Comparison of ENCODE assay signal across 22 mouse cellular contexts in genomic region chr9:101036876-101037275, GRCm38 (mm10). TPM values are rescaled to one million over a fixed set of nuclear protein-coding genes. Genes with fewer than 3 reads are reported as not detected.
A peak's percentile ranks its signal among the peaks of the same experiment; 100 is the strongest.
DNase-seq lines count a peak whose midpoint lies in the region; ATAC-seq and TF ChIP-seq lines count a peak whose summit lies in the region.
"Had no signal": no experiment of that assay in that cellular context is flagged by ENCODE, and none has a peak within 500 bp of the region (broad histone marks: within the 10 kb centered on the region; RNA-seq: fewer than 3 reads in every experiment).

No protein-coding gene starts in this region.

- H3K27me3 ChIP-seq in heart, postnatal 0 days (ENCODE audit: control insufficient read depth, insufficient read depth, low read length) = no peaks in the 10 kb centered on the region
- H3K27me3 ChIP-seq in lung, postnatal 0 days (replicated peaks; ENCODE audit: insufficient read depth, low read length) = no peaks in the 10 kb centered on the region
- H3K27me3 ChIP-seq in hindbrain, embryonic 16.5 days (replicated peaks; ENCODE audit: control insufficient read depth, insufficient read depth, low read length) = no peaks in the 10 kb centered on the region
- H3K27me3 ChIP-seq: forebrain, embryonic 12.5 days; neural tube, embryonic 13.5 days had no signal

- 70% methylated on average over 2 of the region's 2 CpGs for WGBS in heart, postnatal 0 days
- 58% methylated on average over 2 of the region's 2 CpGs for whole genome bisulfite sequencing in lung, postnatal 0 days
- WGBS in hindbrain, embryonic 16.5 days = 90% methylated on average over 2 of the region's 2 CpGs

- H3K9ac ChIP-seq in heart, postnatal 0 days (replicated peaks; ENCODE audit: low read depth, low read length) = no peak overlapping the region
- H3K9ac ChIP-seq in lung, postnatal 0 days (replicated peaks; ENCODE audit: low read depth) = no peak overlapping the region
- H3K9ac ChIP-seq in hindbrain, embryonic 16.5 days (ENCODE audit: low read depth, low read length) = no peak overlapping the region
- H3K9ac ChIP-seq: forebrain, embryonic 12.5 days; lung, embryonic 14.5 days; neural tube, embryonic 13.5 days had no signal

- no peak for TF ChIP-seq CTCF in heart, postnatal 0 days (IDR thresholded peaks at IDR 0.05; ENCODE audit: low read depth)
- no peak for TF ChIP-seq CTCF in lung, postnatal 0 days (IDR thresholded peaks at IDR 0.05)

- DNase-seq in heart, postnatal 0 days (ENCODE audit: low spot score) = no peak
- DNase-seq in heart, postnatal 10 days = no peak
- no peak for DNase-seq in lung, postnatal 0 days (ENCODE audit: low spot score)
- DNase-seq in lung, postnatal 10 days = no peak
- peak; percentile 45 for DNase-seq in kidney, postnatal 14 days
- no peak for DNase-seq in frontal cortex, postnatal 25 days (ENCODE audit: low spot score in 2 of 2)
- DNase-seq: adrenal gland, postnatal 25 days; cerebellum, adult 9-11 months; gastrocnemius, postnatal 10 days; thymus, postnatal 14 days had no signal

- H3K27ac ChIP-seq in heart, postnatal 0 days (ENCODE audit: low read depth) = no peak overlapping the region
- no peak overlapping the region for H3K27ac ChIP-seq in lung, postnatal 0 days (ENCODE audit: low read length)
- no peak overlapping the region for H3K27ac ChIP-seq in hindbrain, embryonic 16.5 days (ENCODE audit: low read depth, low read length)
- H3K27ac ChIP-seq: forebrain, embryonic 12.5 days; heart, embryonic 10.5 days; hindbrain, embryonic 10.5 days; hindbrain, postnatal 0 days; midbrain, embryonic 10.5 days; neural tube, embryonic 13.5 days had no signal

- 0 out of 2 replicates have a peak, but pooled peaks cover under 1% of the 10 kb centered on the region for H3K36me3 ChIP-seq in heart, postnatal 0 days (replicated peaks; ENCODE audit: control insufficient read depth, insufficient read depth, low read length)
- H3K36me3 ChIP-seq in lung, postnatal 0 days (ENCODE audit: insufficient read depth, low read length) = no peaks in the 10 kb centered on the region
- H3K36me3 ChIP-seq in hindbrain, embryonic 16.5 days (ENCODE audit: control insufficient read depth, insufficient read depth, low read length) = no peaks in the 10 kb centered on the region
- H3K36me3 ChIP-seq: forebrain, embryonic 12.5 days; hindbrain, embryonic 10.5 days; midbrain, embryonic 10.5 days had no signal

- no peak for ATAC-seq in heart, postnatal 0 days (ENCODE audit: insufficient read depth, low read depth)
- no peak for ATAC-seq in lung, postnatal 0 days
- no peak for ATAC-seq in hindbrain, embryonic 16.5 days
- ATAC-seq: CD4-positive, CD25-positive, alpha-beta regulatory T cell, adult 4 months; hindbrain, postnatal 0 days; intestine, embryonic 16.5 days; midbrain, embryonic 16.5 days had no signal

- 0 out of 2 replicates have a peak overlapping the region, but pooled peaks have one; percentile 7 for H3K4me2 ChIP-seq in heart, postnatal 0 days (ENCODE audit: low read depth, low read length)
- peak overlapping the region; percentile 22; the same call in 1 of the 2 replicates for H3K4me2 ChIP-seq in lung, postnatal 0 days (replicated peaks; ENCODE audit: low read depth, low read length)
- no peak overlapping the region for H3K4me2 ChIP-seq in hindbrain, embryonic 16.5 days (ENCODE audit: low read length)
- H3K4me2 ChIP-seq: forebrain, embryonic 12.5 days; neural tube, embryonic 13.5 days had no signal

- 0 out of 2 replicates have a peak, but pooled peaks cover 2% of the 10 kb centered on the region for H3K9me3 ChIP-seq in heart, postnatal 0 days (replicated peaks; ENCODE audit: control insufficient read depth, low read length)
- H3K9me3 ChIP-seq in lung, postnatal 0 days (ENCODE audit: low read length) = no peaks in the 10 kb centered on the region; the same call in 1 of the 2 replicates
- H3K9me3 ChIP-seq in hindbrain, embryonic 16.5 days (ENCODE audit: control insufficient read depth, low read length) = no peaks in the 10 kb centered on the region
- H3K9me3 ChIP-seq: forebrain, embryonic 12.5 days; heart, embryonic 10.5 days; hindbrain, embryonic 10.5 days; midbrain, embryonic 10.5 days; neural tube, embryonic 13.5 days had no signal

- peaks cover 7% of the 10 kb centered on the region; the same call in 1 of the 2 replicates for H3K4me1 ChIP-seq in heart, postnatal 0 days (ENCODE audit: control insufficient read depth, insufficient read depth)
- H3K4me1 ChIP-seq in lung, postnatal 0 days (ENCODE audit: insufficient read depth, low read depth, low read length) = peaks cover 8% of the 10 kb centered on the region; the same call in 1 of the 2 replicates
- peaks cover 11% of the 10 kb centered on the region for H3K4me1 ChIP-seq in hindbrain, embryonic 16.5 days (ENCODE audit: control insufficient read depth, insufficient read depth, low read depth, low read length)

- TF ChIP-seq EP300 in heart, postnatal 0 days (IDR thresholded peaks at IDR 0.05; ENCODE audit: low read depth) = no peak
- TF ChIP-seq EP300 in lung, postnatal 0 days (IDR thresholded peaks at IDR 0.05) = no peak

- intact Hi-C loops in heart, postnatal 10 days (cut with DNase I) = no loop called here

- no peak overlapping the region for H3K4me3 ChIP-seq in heart, postnatal 0 days (ENCODE audit: low read depth, low read length)
- no peak overlapping the region for H3K4me3 ChIP-seq in lung, postnatal 0 days (ENCODE audit: low read depth, low read length)
- no peak overlapping the region for H3K4me3 ChIP-seq in hindbrain, embryonic 16.5 days (ENCODE audit: low read length)
- H3K4me3 ChIP-seq: forebrain, embryonic 12.5 days; heart, embryonic 10.5 days; hindbrain, embryonic 10.5 days; midbrain, embryonic 10.5 days; myocyte; neural tube, embryonic 13.5 days had no signal

RNA-seq across cellular contexts. Expression of gene Pccb, which starts 2.2 kb away (rescaled TPM):
- total RNA-seq in heart, postnatal 0 days (2014; rRNA removed; ENCODE audit: low replicate concordance) = 80.8 and 80.9 TPM in 2 replicates
- 30.5 and 32.2 TPM in 2 replicates for polyA plus RNA-seq in heart, postnatal 0 days (2015; fragmentation: Nextera tagmentation; extraction: Ambion mirVana)
- 10 to 100 TPM; 77.6 to 89.0 TPM for total RNA-seq in heart, postnatal 10 days (2021)
- polyA plus RNA-seq in lung, postnatal 0 days (2015; fragmentation: Nextera tagmentation; extraction: Ambion mirVana) = 19.7 and 19.8 TPM in 2 replicates
- polyA plus RNA-seq in hindbrain, embryonic 16.5 days (2015; fragmentation: Nextera tagmentation; extraction: Ambion mirVana) = 27.7 and 28.7 TPM in 2 replicates

RNA-seq across cellular contexts. Expression of gene Msl2, which starts 37.0 kb away (rescaled TPM):
- 14.3 and 17.8 TPM in 2 replicates for total RNA-seq in heart, postnatal 0 days (2014; rRNA removed; ENCODE audit: low replicate concordance)
- polyA plus RNA-seq in heart, postnatal 0 days (2015; fragmentation: Nextera tagmentation; extraction: Ambion mirVana) = 2.6 and 3.0 TPM in 2 replicates
- 10 to 100 TPM; 37.8 to 39.1 TPM for total RNA-seq in heart, postnatal 10 days (2021)
- 5.0 and 5.8 TPM in 2 replicates for polyA plus RNA-seq in lung, postnatal 0 days (2015; fragmentation: Nextera tagmentation; extraction: Ambion mirVana)
- polyA plus RNA-seq in hindbrain, embryonic 16.5 days (2015; fragmentation: Nextera tagmentation; extraction: Ambion mirVana) = 2.6 and 2.7 TPM in 2 replicates
